Mouse (Mus musculus) forebrain, embryonic 10.5 days (tissue): Measurements from ENCODE around the gene Cacna2d2. TPM values are rescaled to one million over a fixed set of nuclear protein-coding genes. Genes with fewer than 3 reads are reported as not detected.
A peak's percentile ranks its signal among the peaks of the same experiment; 100 is the strongest.

Experiments
- DNase-seq: peaks from one replicate; pipeline ENCODE4 v3.0.0-alpha.2; 2017; ENCODE audit warnings: low spot score; ENCODE audit errors: extremely low spot score
- H3K27ac ChIP-seq: fragments of 300-500 bp; sonication (generic); 2 replicates; pipeline ENCODE4 v1.5.1; 2016; ENCODE audit warnings: mild to moderate bottlenecking
- H3K27me3 ChIP-seq: fragments of 300-500 bp; sonication (generic); 2 replicates; pipeline ENCODE4 v1.6.1; 2016; ENCODE audit warnings: mild to moderate bottlenecking; ENCODE audit not compliant: poor library complexity, severe bottlenecking
- H3K36me3 ChIP-seq: fragments of 300-500 bp; sonication (generic); replicated peaks from 2 replicates; pipeline ENCODE4 v1.6.1; 2016; ENCODE audit warnings: mild to moderate bottlenecking, moderate library complexity
- H3K4me1 ChIP-seq: fragments of 300-500 bp; sonication (generic); 2 replicates; pipeline ENCODE4 v1.6.1; 2016
- H3K4me3 ChIP-seq: fragments of 300-500 bp; sonication (generic); 2 replicates; pipeline ENCODE4 v1.5.1; 2016; ENCODE audit warnings: mild to moderate bottlenecking, moderate library complexity
- H3K9me3 ChIP-seq: fragments of 300-500 bp; sonication (generic); 2 replicates; pipeline ENCODE4 v1.6.1; 2016; ENCODE audit warnings: mild to moderate bottlenecking, moderate library complexity
- WGBS: fragments of 180-500 bp; shearing (Covaris S2); methylation state at CpG from one replicate; pipeline ENCODE4 v1.1.7; 2016; 5-methylcytosine and 5-hydroxymethylcytosine counted together
- polyA plus RNA-seq: library from polyadenylated mRNA; unstranded; fragments of >200 nt; fragmentation: Nextera tagmentation; extraction: Ambion mirVana; gene quantifications from 2 replicates; pipeline ENCODE4 v1.2.1, GENCODE M21; 2016

Gene Cacna2d2
- polyA plus RNA-seq, 1 experiment from 2014 or later: 1.2 TPM

- Histone ChIP-seq H3K27ac (no peak overlapping the region), H3K4me3 (no peak overlapping the region; the same call in 1 of the 2 replicates), H3K36me3 (no peaks in the 10 kb centered on the region), H3K4me1 (peaks cover 48% of the 10 kb centered on the region), H3K9me3 (no peaks in the 10 kb centered on the region), H3K27me3 (0 out of 2 replicates have a peak, but pooled peaks cover 3% of the 10 kb centered on the region)
- peak; percentile 88 for DNase-seq
- 25% methylated on average over 14 of the region's 14 CpGs for WGBS
Measured at GRCm38 (mm10) chr9:107514303-107514955, 115.0 kb downstream of the Cacna2d2 start.

GRCm38 (mm10) chr9:107520331-107520730, 120.9 kb downstream of the Cacna2d2 start:
- 64% methylated on average over 6 of the region's 6 CpGs for WGBS
- Histone ChIP-seq H3K4me1 (peaks cover 24% of the 10 kb centered on the region), H3K27ac (no peak overlapping the region), H3K27me3 (peaks cover 48% of the 10 kb centered on the region), H3K9me3 (no peaks in the 10 kb centered on the region), H3K4me3 (no peak overlapping the region), H3K36me3 (no peaks in the 10 kb centered on the region)
- DNase-seq: no peak

GRCm38 (mm10) chr9:107521190-107521589, 121.8 kb downstream of the Cacna2d2 start:
- Histone ChIP-seq H3K36me3 (no peaks in the 10 kb centered on the region), H3K9me3 (no peaks in the 10 kb centered on the region), H3K27me3 (peaks cover 56% of the 10 kb centered on the region), H3K4me1 (peaks cover 28% of the 10 kb centered on the region), H3K4me3 (no peak overlapping the region), H3K27ac (no peak overlapping the region)
- no peak for DNase-seq
- WGBS: 72% methylated on average over 5 of the region's 5 CpGs

GRCm38 (mm10) chr9:107521711-107522399, 122.4 kb downstream of the Cacna2d2 start:
- 24% methylated on average over 25 of the region's 25 CpGs for WGBS
- Histone ChIP-seq H3K27me3 (peaks cover 63% of the 10 kb centered on the region), H3K4me3 (peak overlapping the region; percentile 37)

GRCm38 (mm10) chr9:107522400-107522711, 122.9 kb downstream of the Cacna2d2 start:
- H3K27ac ChIP-seq: peak overlapping the region; percentile 68
- H3K4me1 ChIP-seq: peaks cover 39% of the 10 kb centered on the region
- H3K9me3 ChIP-seq: no peaks in the 10 kb centered on the region
- H3K36me3 ChIP-seq: no peaks in the 10 kb centered on the region
- peak overlapping the region; percentile 37; the same call in 1 of the 2 replicates for H3K4me3 ChIP-seq
- 42% methylated on average over 2 of the region's 2 CpGs for WGBS
- H3K27me3 ChIP-seq: peaks cover 68% of the 10 kb centered on the region
- DNase-seq: no peak

More at GRCm38 (mm10) chr9:107521711-107522399, 122.4 kb downstream of the Cacna2d2 start:
- Histone ChIP-seq H3K27ac (peak overlapping the region; percentile 68), H3K9me3 (no peaks in the 10 kb centered on the region), H3K36me3 (no peaks in the 10 kb centered on the region), H3K4me1 (peaks cover 34% of the 10 kb centered on the region)
- DNase-seq: no peak

GRCm38 (mm10) chr9:107526198-107527026, 127.0 kb downstream of the Cacna2d2 start:
- no peaks in the 10 kb centered on the region for H3K36me3 ChIP-seq
- peaks cover 78% of the 10 kb centered on the region for H3K27me3 ChIP-seq
- H3K27ac ChIP-seq: peak overlapping the region; percentile 41; the same call in 1 of the 2 replicates
- DNase-seq: peak; percentile 87
- H3K9me3 ChIP-seq: no peaks in the 10 kb centered on the region
- H3K4me3 ChIP-seq: peak overlapping the region; percentile 53
- 3% methylated on average over 43 of the region's 44 CpGs for WGBS
- H3K4me1 ChIP-seq: peaks cover 41% of the 10 kb centered on the region

- WGBS: under 1% methylated on average over 48 of the region's 48 CpGs
- Histone ChIP-seq H3K36me3 (peaks cover 25% of the 10 kb centered on the region), H3K4me1 (peaks cover 43% of the 10 kb centered on the region), H3K27me3 (peaks cover 6% of the 10 kb centered on the region; the same call in 1 of the 2 replicates), H3K4me3 (peak within 1 kb of the TSS; percentile 72), H3K9me3 (no peaks in the 10 kb centered on the region), H3K27ac (peak within 1 kb of the TSS; percentile 88)
- DNase-seq: peak; percentile 93
Measured at GRCm38 (mm10) chr9:107533791-107534407, 134.5 kb downstream of the Cacna2d2 start, which contains the start of gene Tmem115. Gene Tmem115 (plus strand): TSS chr9:107533945.

GRCm38 (mm10) chr9:107534408-107535202, 135.2 kb downstream of the Cacna2d2 start:
- under 1% methylated on average over 40 of the region's 40 CpGs for WGBS
- Histone ChIP-seq H3K27me3 (peaks cover 1% of the 10 kb centered on the region; the same call in 1 of the 2 replicates), H3K4me1 (peaks cover 43% of the 10 kb centered on the region), H3K9me3 (no peaks in the 10 kb centered on the region), H3K27ac (peak overlapping the region; percentile 88), H3K36me3 (peaks cover 32% of the 10 kb centered on the region), H3K4me3 (peak overlapping the region; percentile 72)
- no peak for DNase-seq

- 92% methylated on average over 7 of the region's 7 CpGs for WGBS
- peaks cover 70% of the 10 kb centered on the region for H3K4me1 ChIP-seq
Measured at GRCm38 (mm10) chr9:107538231-107538630, 138.8 kb downstream of the Cacna2d2 start.

GRCm38 (mm10) chr9:107538711-107539110, 139.3 kb downstream of the Cacna2d2 start:
- 90% methylated on average over 3 of the region's 3 CpGs for WGBS
- Histone ChIP-seq H3K27me3 (no peaks in the 10 kb centered on the region), H3K27ac (no peak overlapping the region), H3K9me3 (no peaks in the 10 kb centered on the region), H3K36me3 (peaks cover 46% of the 10 kb centered on the region), H3K4me3 (no peak overlapping the region), H3K4me1 (peaks cover 68% of the 10 kb centered on the region)
- DNase-seq: no peak

More at GRCm38 (mm10) chr9:107538231-107538630, 138.8 kb downstream of the Cacna2d2 start:
- no peak overlapping the region for H3K27ac ChIP-seq
- no peaks in the 10 kb centered on the region for H3K27me3 ChIP-seq
- H3K4me3 ChIP-seq: 0 out of 2 replicates have a peak overlapping the region, but pooled peaks have one; percentile 72
- H3K9me3 ChIP-seq: no peaks in the 10 kb centered on the region
- DNase-seq: no peak
- H3K36me3 ChIP-seq: peaks cover 41% of the 10 kb centered on the region

GRCm38 (mm10) chr9:107539940-107540339, 140.5 kb downstream of the Cacna2d2 start:
- no peak for DNase-seq
- Histone ChIP-seq H3K36me3 (peaks cover 58% of the 10 kb centered on the region), H3K27ac (no peak overlapping the region), H3K4me1 (peaks cover 60% of the 10 kb centered on the region), H3K4me3 (no peak overlapping the region; the same call in 1 of the 2 replicates), H3K27me3 (no peaks in the 10 kb centered on the region), H3K9me3 (no peaks in the 10 kb centered on the region)
- WGBS: 94% methylated on average over 8 of the region's 8 CpGs
